Mouse (Mus musculus) layer of hippocampus, postnatal 14 days (tissue): ENCODE measurements around the gene Traf3ip2. TPM values are rescaled to one million over a fixed set of nuclear protein-coding genes. Genes with fewer than 3 reads are reported as not detected.
A peak's percentile ranks its signal among the peaks of the same experiment; 100 is the strongest.

Experiments used
- DNase-seq, 2 experiments: peaks; one replicate each; pipeline ENCODE4 v3.0.0; 2021 to 2022; ENCODE audit warnings: low spot score in 2 of 2, mixed read lengths in 1 of 2
- total RNA-seq, 2 experiments: library from RNA; stranded (reverse); gene quantifications; 2 replicates each; pipeline ENCODE4 v1.2.3; 2021

The Traf3ip2 gene
- total RNA-seq, 2 experiments from 2014 or later = 3.6 to 4.3 TPM

GRCm38 (mm10) chr10:39599601-39600000 lies 13.1 kb upstream of the Traf3ip2 start:
- no peak for DNase-seq

- no peak for DNase-seq
Observed at GRCm38 (mm10) chr10:39600115-39600514, 12.6 kb upstream of the Traf3ip2 start.

- no peak for DNase-seq
Observed at GRCm38 (mm10) chr10:39601068-39601467, 11.7 kb upstream of the Traf3ip2 start.

GRCm38 (mm10) chr10:39606434-39606833 lies 6.3 kb upstream of the Traf3ip2 start:
- DNase-seq = no peak

GRCm38 (mm10) chr10:39611234-39611633 lies 1.5 kb upstream of the Traf3ip2 start:
- DNase-seq = no peak

GRCm38 (mm10) chr10:39612131-39612530 lies 603 bp upstream of the Traf3ip2 start:
- DNase-seq = no peak

- DNase-seq = no peak
Observed at GRCm38 (mm10) chr10:39612989-39613831, 476 bp downstream of the Traf3ip2 start.

- no peak for DNase-seq
Observed at GRCm38 (mm10) chr10:39613973-39614372, 1.2 kb downstream of the Traf3ip2 start.

GRCm38 (mm10) chr10:39614676-39615075 lies 1.9 kb downstream of the Traf3ip2 start:
- peak; percentile 30 to 49 for DNase-seq

GRCm38 (mm10) chr10:39615531-39616229 lies 2.9 kb downstream of the Traf3ip2 start:
- no peak for DNase-seq

GRCm38 (mm10) chr10:39616230-39616590 lies 3.5 kb downstream of the Traf3ip2 start:
- DNase-seq = no peak

- DNase-seq = no peak
Observed at GRCm38 (mm10) chr10:39616626-39617025, 3.9 kb downstream of the Traf3ip2 start.

GRCm38 (mm10) chr10:39618431-39618830 lies 5.7 kb downstream of the Traf3ip2 start:
- DNase-seq = no peak

- DNase-seq = no peak
Observed at GRCm38 (mm10) chr10:39620626-39621025, 7.9 kb downstream of the Traf3ip2 start.

- DNase-seq = no peak
Observed at GRCm38 (mm10) chr10:39623806-39624205, 11.1 kb downstream of the Traf3ip2 start.

GRCm38 (mm10) chr10:39624837-39625625 lies 12.3 kb downstream of the Traf3ip2 start:
- no peak for DNase-seq

GRCm38 (mm10) chr10:39625626-39626260 lies 13.0 kb downstream of the Traf3ip2 start:
- no peak for DNase-seq

- DNase-seq = no peak
Observed at GRCm38 (mm10) chr10:39626376-39626775, 13.6 kb downstream of the Traf3ip2 start.

GRCm38 (mm10) chr10:39628799-39629517 lies 16.2 kb downstream of the Traf3ip2 start:
- no peak for DNase-seq

GRCm38 (mm10) chr10:39629746-39630552 lies 17.2 kb downstream of the Traf3ip2 start:
- DNase-seq = peak; percentile 52 to 72
